Mouse (Mus musculus) spleen, adult 2 months (tissue): ENCODE data around the gene Cdh26. TPM values are rescaled to one million over a fixed set of nuclear protein-coding genes. Genes with fewer than 3 reads are reported as not detected.

Experiments used
- DNase-seq, 2 experiments: peaks; one replicate each; pipeline versions ENCODE4 v3.0.0 to v3.0.0-alpha.2; 2012 to 2021; ENCODE audit warnings: low spot score in 2 of 2, low read depth in 1 of 2
- H3K27ac ChIP-seq: fragments of 200-500 bp; 2 replicates; pipeline ENCODE4 v1.5.1; 2012; ENCODE audit warnings: low read length, inconsistent platforms; ENCODE audit not compliant: insufficient read depth
- H3K27me3 ChIP-seq: fragments of 200-500 bp; 2 replicates; pipeline ENCODE4 v1.6.1; 2012; ENCODE audit warnings: mild to moderate bottlenecking, moderate library complexity, low read length, inconsistent platforms; ENCODE audit not compliant: control insufficient read depth, insufficient read depth
- H3K36me3 ChIP-seq: fragments of 200-500 bp; 2 replicates; pipeline ENCODE4 v1.6.1; 2012; ENCODE audit warnings: mild to moderate bottlenecking, low read length, inconsistent platforms; ENCODE audit not compliant: control insufficient read depth, insufficient read depth
- H3K4me1 ChIP-seq: fragments of 200-500 bp; 2 replicates; pipeline ENCODE4 v1.6.1; 2011; ENCODE audit warnings: inconsistent platforms; ENCODE audit not compliant: control insufficient read depth, insufficient read depth, insufficient read length
- H3K4me3 ChIP-seq: fragments of 200-500 bp; 2 replicates; pipeline ENCODE4 v1.5.1; 2011; ENCODE audit warnings: mild to moderate bottlenecking, inconsistent platforms; ENCODE audit not compliant: insufficient read depth, insufficient read length; ENCODE audit errors: extremely low read depth
- CTCF ChIP-seq: fragments of 200-500 bp; IDR thresholded peaks from 2 replicates; pipeline ENCODE4 v1.5.1; 2011; ENCODE audit warnings: mild to moderate bottlenecking, inconsistent platforms; ENCODE audit not compliant: insufficient read depth, insufficient read length, insufficient replicate concordance; ENCODE audit errors: extremely low read depth
- POLR2A ChIP-seq: fragments of 200-500 bp; IDR thresholded peaks from 2 replicates; pipeline ENCODE4 v1.6.1; 2011; ENCODE audit warnings: low read depth, low read length, inconsistent platforms
- WGBS: fragments of 180-500 bp; shearing (Covaris S2); methylation state at CpG from one replicate; pipeline ENCODE4 v1.1.7; 2018; 5-methylcytosine and 5-hydroxymethylcytosine counted together
- polyA plus RNA-seq: library from polyadenylated mRNA; depleted of rRNA; stranded (reverse); fragments of >200 nt; gene quantifications from 2 replicates; pipeline ENCODE4 v1.2.3, GENCODE M21; 2012; rRNA removed

Gene Cdh26
- polyA plus RNA-seq: not detected in 2 replicates

- Histone ChIP-seq H3K27me3 (no peaks in the 10 kb centered on the region), H3K27ac (no peak within 1 kb of the TSS), H3K4me1 (no peaks in the 10 kb centered on the region), H3K36me3 (no peaks in the 10 kb centered on the region), H3K4me3 (no peak within 1 kb of the TSS)
- TF ChIP-seq POLR2A (no peak), CTCF (no peak)
- no peak for DNase-seq
- 95% methylated on average over 4 of the region's 4 CpGs for WGBS
These were observed at the start of gene Cdh26 for GRCm38 (mm10) chr2:178430231-178430630. Gene Cdh26 (plus strand): TSS chr2:178430531.

DNA sequence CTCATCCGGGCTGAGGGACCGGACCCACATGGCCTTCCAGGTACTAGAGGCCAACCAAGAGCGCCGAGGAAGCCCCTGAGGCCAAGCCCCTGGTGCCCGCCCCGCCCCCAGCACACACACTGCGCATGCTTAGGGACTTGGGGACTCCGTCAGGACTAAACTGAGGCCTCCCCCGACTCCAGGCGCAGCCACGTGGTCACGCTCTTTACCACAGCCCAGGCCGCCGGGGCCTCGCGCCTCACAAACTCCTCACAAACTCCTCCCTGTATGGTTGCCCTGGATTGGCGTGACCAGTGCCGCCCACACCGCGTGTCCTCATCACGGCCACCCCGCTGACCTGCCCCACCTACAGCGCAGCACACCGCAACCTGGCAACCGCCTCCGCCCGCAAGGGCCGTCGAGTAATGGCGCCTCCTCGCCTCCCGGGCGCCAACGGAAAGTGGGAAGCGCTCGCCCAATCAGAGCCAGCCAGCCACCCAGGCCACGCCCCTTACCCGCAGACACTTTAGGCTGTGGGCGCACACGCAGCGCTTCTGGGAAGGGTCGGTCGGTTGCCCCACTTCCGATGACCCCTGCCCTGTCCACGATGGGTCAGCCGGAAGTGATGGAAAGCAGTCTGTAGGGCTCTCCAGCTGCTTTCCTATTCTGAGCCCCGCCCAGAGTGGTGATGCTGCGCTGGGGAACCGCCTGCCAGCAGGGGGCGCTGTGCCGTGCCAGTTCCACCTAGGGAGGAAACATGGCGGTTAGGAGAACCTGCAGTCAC is 23.1 kb upstream of the Cdh26 start, which contains the start of gene Sycp2:
Gene Sycp2, minus strand, starts transcription at position 633 of the 763 bp plus-strand sequence.
- TF ChIP-seq POLR2A (no peak), CTCF (peak; percentile 16; the same call in 1 of the 2 replicates)
- Histone ChIP-seq H3K27me3 (no peaks in the 10 kb centered on the region), H3K4me3 (no peak within 1 kb of the TSS), H3K4me1 (no peaks in the 10 kb centered on the region), H3K36me3 (no peaks in the 10 kb centered on the region), H3K27ac (no peak within 1 kb of the TSS)
- DNase-seq: no peak
- 89% methylated on average over 52 of the region's 52 CpGs for WGBS

DNA sequence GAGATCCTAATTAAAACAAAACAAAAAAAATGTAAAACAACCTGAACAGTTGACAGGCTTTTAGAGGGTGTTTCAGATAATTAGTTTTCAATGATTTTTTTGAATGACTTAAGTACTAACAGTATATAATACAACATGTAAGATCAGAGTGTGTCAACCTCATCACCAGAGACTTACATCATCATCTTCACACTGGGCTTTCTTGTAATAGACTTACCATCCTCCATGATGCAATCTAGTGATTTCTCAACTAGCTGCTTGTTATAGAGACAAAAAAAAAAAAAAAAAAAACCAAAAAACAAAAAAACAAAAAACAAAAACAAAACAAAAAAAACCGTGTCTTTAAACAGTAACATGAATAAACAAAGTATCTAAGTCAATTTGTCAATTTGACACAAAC is 21.3 kb upstream of the Cdh26 start:
- no peaks in the 10 kb centered on the region for H3K4me1 ChIP-seq
- no peak for TF ChIP-seq POLR2A
- TF ChIP-seq CTCF: no peak
- no peaks in the 10 kb centered on the region for H3K36me3 ChIP-seq
- no peak overlapping the region for H3K4me3 ChIP-seq
- WGBS: 44% methylated on average over 1 of the region's 1 CpGs
- DNase-seq: no peak
- H3K27ac ChIP-seq: no peak overlapping the region
- no peaks in the 10 kb centered on the region for H3K27me3 ChIP-seq

DNA sequence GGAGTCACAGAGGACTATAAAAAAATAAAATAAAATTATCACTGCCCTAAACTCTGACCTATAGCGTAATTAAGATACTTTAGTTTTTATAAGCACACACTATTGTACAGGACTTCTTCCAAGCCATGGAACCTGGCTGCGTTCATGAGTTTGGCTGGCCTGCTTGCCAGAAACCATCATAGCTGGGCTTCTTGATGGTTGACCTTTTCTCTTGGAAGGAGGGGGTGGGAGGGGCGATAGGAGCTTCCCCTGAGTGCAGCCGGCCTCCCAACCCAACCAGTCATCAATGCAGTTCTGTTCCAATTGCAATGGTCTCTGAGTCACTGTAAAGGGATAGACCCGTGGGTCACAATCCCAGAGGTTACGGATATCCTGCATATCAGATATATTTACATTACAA is 20.0 kb upstream of the Cdh26 start:
- WGBS: 81% methylated on average over 6 of the region's 6 CpGs
- DNase-seq: no peak
- no peak overlapping the region for H3K4me3 ChIP-seq
- no peaks in the 10 kb centered on the region for H3K36me3 ChIP-seq
- no peaks in the 10 kb centered on the region for H3K4me1 ChIP-seq
- TF ChIP-seq POLR2A (no peak), CTCF (no peak)
- H3K27me3 ChIP-seq: peaks cover 2% of the 10 kb centered on the region; the same call in 1 of the 2 replicates
- H3K27ac ChIP-seq: no peak overlapping the region

DNA sequence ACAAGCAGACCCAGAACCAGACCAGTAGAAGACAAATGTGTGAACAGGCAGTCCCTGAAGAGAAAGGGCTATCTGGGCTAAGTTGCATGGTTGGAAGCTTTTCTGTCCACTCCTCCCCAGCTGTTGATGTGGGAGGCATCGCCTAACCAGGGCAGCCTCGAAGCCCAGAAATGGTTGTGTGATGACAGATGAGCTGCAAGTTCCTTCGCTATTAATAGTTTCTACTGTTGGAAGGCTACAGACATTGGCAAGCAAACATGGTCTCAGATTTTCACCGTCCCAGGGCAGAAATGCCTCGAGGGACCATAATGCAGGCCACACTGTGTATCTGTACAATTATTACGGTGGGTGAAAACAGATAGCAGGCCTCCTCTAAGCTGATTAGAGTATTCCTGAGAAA is 17.7 kb upstream of the Cdh26 start:
- Histone ChIP-seq H3K27me3 (peaks cover 2% of the 10 kb centered on the region; the same call in 1 of the 2 replicates), H3K4me1 (no peaks in the 10 kb centered on the region), H3K36me3 (no peaks in the 10 kb centered on the region), H3K27ac (no peak overlapping the region), H3K4me3 (no peak overlapping the region)
- TF ChIP-seq POLR2A (no peak), CTCF (no peak)
- DNase-seq: no peak
- 60% methylated on average over 6 of the region's 6 CpGs for WGBS

GRCm38 (mm10) chr2:178413081-178413480 is 17.2 kb upstream of the Cdh26 start:
- Histone ChIP-seq H3K36me3 (no peaks in the 10 kb centered on the region), H3K4me1 (no peaks in the 10 kb centered on the region), H3K27ac (no peak overlapping the region), H3K27me3 (peaks cover 2% of the 10 kb centered on the region; the same call in 1 of the 2 replicates), H3K4me3 (no peak overlapping the region)
- no peak for DNase-seq
- no peak for TF ChIP-seq POLR2A
- TF ChIP-seq CTCF: no peak
- 82% methylated on average over 13 of the region's 13 CpGs for WGBS

DNA sequence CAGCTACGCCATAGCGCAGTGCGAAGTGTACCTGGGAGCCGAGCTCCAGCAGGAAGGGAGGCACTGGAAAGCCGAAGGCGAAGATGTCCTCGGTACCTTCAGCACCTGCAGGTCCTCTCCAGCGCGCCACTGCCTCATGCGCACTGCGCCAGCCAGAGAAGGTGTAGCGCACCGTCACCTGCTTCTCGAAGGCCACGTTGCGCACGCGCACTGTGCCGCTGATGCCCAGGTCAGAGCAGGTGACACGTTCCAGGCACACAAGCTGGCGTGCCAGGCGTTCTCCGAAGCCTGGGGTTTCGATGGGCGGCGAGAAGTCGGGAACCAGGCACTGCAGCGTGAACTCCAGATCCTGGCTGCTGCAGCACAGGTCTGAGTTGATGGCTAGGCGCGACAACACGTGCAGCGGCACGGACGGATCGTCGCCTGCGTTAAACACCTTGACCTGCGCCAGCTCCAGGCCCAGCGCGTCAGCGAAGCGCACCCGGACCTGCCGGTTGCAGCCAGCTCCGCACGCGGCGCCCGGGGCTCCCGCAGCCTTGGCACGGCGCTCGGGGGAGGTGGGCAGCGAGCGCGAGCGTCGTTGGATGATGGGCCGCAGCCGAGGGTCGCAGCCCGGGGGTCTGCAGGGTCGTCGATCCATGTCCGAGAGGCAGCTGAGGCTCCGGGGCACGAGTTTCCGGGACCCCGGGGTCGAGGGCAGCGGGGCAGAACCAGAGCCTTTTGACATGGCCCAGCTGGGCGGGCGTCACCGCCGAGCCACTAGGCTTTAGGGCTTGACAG is 16.7 kb upstream of the Cdh26 start:
- H3K27ac ChIP-seq: no peak overlapping the region; the same call in 1 of the 2 replicates
- no peak for TF ChIP-seq POLR2A
- no peak for TF ChIP-seq CTCF
- no peaks in the 10 kb centered on the region for H3K4me1 ChIP-seq
- peak overlapping the region; percentile 57 for H3K4me3 ChIP-seq
- whole genome bisulfite sequencing: 25% methylated on average over 75 of the region's 75 CpGs
- no peak for DNase-seq
- peaks cover 2% of the 10 kb centered on the region; the same call in 1 of the 2 replicates for H3K27me3 ChIP-seq
- no peaks in the 10 kb centered on the region for H3K36me3 ChIP-seq
